In the genomic region with DNA sequence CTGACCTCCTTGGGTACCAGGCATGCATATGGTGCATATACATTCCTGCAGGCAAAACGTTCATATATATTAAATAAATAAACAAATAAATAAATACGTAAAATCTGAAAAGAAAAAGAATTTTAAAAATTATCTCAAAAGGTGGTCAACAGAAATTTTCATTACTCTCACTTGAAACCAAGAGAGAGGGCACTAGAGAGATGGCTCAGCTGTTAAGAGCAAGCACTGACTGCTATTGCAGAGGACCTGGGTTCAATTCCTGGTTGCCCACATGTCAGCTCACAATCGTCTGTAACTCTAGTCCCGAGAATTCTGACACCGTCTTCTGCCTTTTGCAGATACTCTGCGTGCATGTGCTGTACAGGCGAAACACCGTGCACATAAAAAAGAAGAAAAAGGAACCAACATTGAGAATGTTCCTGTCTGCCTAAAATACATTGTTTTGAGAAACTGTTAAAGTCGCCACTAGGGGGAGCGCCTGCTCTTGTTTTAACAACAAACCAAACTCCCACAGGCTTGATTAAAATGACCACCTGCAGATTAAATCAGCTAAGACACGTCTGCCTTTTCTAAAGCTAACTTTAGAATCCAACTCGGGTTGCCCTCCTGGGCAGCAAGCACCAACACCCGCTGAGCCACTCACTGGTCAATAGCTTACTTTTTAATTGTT, we compare ENCODE assay signal across 8 mouse cellular contexts. TPM values are rescaled to one million over a fixed set of nuclear protein-coding genes. Genes with fewer than 3 reads are reported as not detected.
DNase-seq lines count a peak whose midpoint lies in the region; ATAC-seq and TF ChIP-seq lines count a peak whose summit lies in the region.
"Had no signal": no experiment of that assay in that cellular context is flagged by ENCODE, and none has a peak within 500 bp of the region (broad histone marks: within the 10 kb centered on the region; RNA-seq: fewer than 3 reads in every experiment).

No protein-coding gene starts in this region.

- peak; percentile 91 for DNase-seq in adipocyte (ENCODE audit: low spot score)
- peak; percentile 82 for DNase-seq in embryo, embryonic 10 days (ENCODE audit: low spot score)
- peak; percentile 70 to 80 for DNase-seq in layer of hippocampus, postnatal 36 days

- TF ChIP-seq POLR2A in small intestine, adult 2 months (IDR thresholded peaks at IDR 0.05; ENCODE audit: low read depth, low read length), result no peak

- H3K4me3 ChIP-seq in E14TG2a.4 (replicated peaks; ENCODE audit: low read length), result no peak overlapping the region
- no peak overlapping the region for H3K4me3 ChIP-seq in heart, embryonic 14.5 days (ENCODE audit: control insufficient read depth in 1 of 2, insufficient read depth in 1 of 2, low read depth in 1 of 2, low read length in 2 of 2)
- no peak overlapping the region for H3K4me3 ChIP-seq in small intestine, adult 2 months (ENCODE audit: low read depth, low read length)
- H3K4me3 ChIP-seq: lung, embryonic 15.5 days had no signal

- H3K4me2 ChIP-seq in heart, embryonic 14.5 days (ENCODE audit: low read length), result 0 out of 2 replicates have a peak overlapping the region, but pooled peaks have one; percentile 4
- H3K4me2 ChIP-seq: lung, embryonic 15.5 days had no signal

- H3K27ac ChIP-seq in heart, embryonic 14.5 days (replicated peaks in 1 of 2; ENCODE audit: control insufficient read depth in 1 of 2, insufficient read depth in 1 of 2, low read depth in 2 of 2, low read length in 2 of 2), result no peak overlapping the region
- no peak overlapping the region for H3K27ac ChIP-seq in small intestine, adult 2 months (ENCODE audit: insufficient read depth, low read depth, low read length)
- H3K27ac ChIP-seq: lung, embryonic 15.5 days had no signal

- no peak overlapping the region for H3K9ac ChIP-seq in heart, embryonic 14.5 days (ENCODE audit: low read length)
- H3K9ac ChIP-seq: lung, embryonic 15.5 days had no signal

- TF ChIP-seq CTCF in E14TG2a.4 (conservative IDR thresholded peaks at IDR 0.05; ENCODE audit: low read length), result peak; percentile 11; the same call in 1 of the 2 replicates
- TF ChIP-seq CTCF in small intestine, adult 2 months (IDR thresholded peaks at IDR 0.05; ENCODE audit: extremely low read depth, insufficient read length, insufficient replicate concordance, low read depth, low read length), result peak; percentile 45; the same call in 1 of the 2 replicates

- WGBS in heart, embryonic 14.5 days, result 12% methylated on average over 13 of the region's 13 CpGs
- WGBS in small intestine, adult 2 months, result 11% methylated on average over 13 of the region's 13 CpGs

- H3K27me3 ChIP-seq in E14TG2a.4 (ENCODE audit: insufficient read depth, low read length), result no peaks in the 10 kb centered on the region
- no peaks in the 10 kb centered on the region for H3K27me3 ChIP-seq in heart, embryonic 14.5 days (ENCODE audit: control insufficient read depth, insufficient read depth, low read length)
- H3K27me3 ChIP-seq in small intestine, adult 2 months (ENCODE audit: control insufficient read depth, insufficient read depth, low read length), result no peaks in the 10 kb centered on the region
- H3K27me3 ChIP-seq: lung, embryonic 15.5 days had no signal

- no peak for ATAC-seq in heart, embryonic 14.5 days (ENCODE audit: insufficient number of reproducible peaks, insufficient read depth, low FRiP score, low read depth)
- peak; percentile 69 for ATAC-seq in megakaryocyte, adult 5-6 weeks (ENCODE audit: poor library complexity, severe bottlenecking)

- H3K9me3 ChIP-seq in E14TG2a.4 (ENCODE audit: low read length), result no peaks in the 10 kb centered on the region
- no peaks in the 10 kb centered on the region for H3K9me3 ChIP-seq in heart, embryonic 14.5 days (ENCODE audit: control insufficient read depth, low read length)
- H3K9me3 ChIP-seq: lung, embryonic 15.5 days had no signal

- H3K36me3 ChIP-seq in E14TG2a.4 (ENCODE audit: insufficient read depth, low read length), result peaks cover 15% of the 10 kb centered on the region
- 0 out of 2 replicates have a peak, but pooled peaks cover 6% of the 10 kb centered on the region for H3K36me3 ChIP-seq in heart, embryonic 14.5 days (ENCODE audit: control insufficient read depth, insufficient read depth, low read length)
- no peaks in the 10 kb centered on the region for H3K36me3 ChIP-seq in small intestine, adult 2 months (ENCODE audit: control insufficient read depth, insufficient read depth, low read length)
- H3K36me3 ChIP-seq: lung, embryonic 15.5 days had no signal

- H3K4me1 ChIP-seq in E14TG2a.4 (replicated peaks; ENCODE audit: low read depth, low read length), result peaks cover 26% of the 10 kb centered on the region
- peaks cover 0 to 13% of the 10 kb centered on the region in 2 experiments for H3K4me1 ChIP-seq in heart, embryonic 14.5 days (ENCODE audit: control insufficient read depth in 2 of 2, insufficient read depth in 2 of 2, low read length in 2 of 2)
- peaks cover 6% of the 10 kb centered on the region; the same call in 1 of the 2 replicates for H3K4me1 ChIP-seq in small intestine, adult 2 months (ENCODE audit: control insufficient read depth, insufficient read depth, insufficient read length, low read length)

RNA-seq across cellular contexts. Expression of a gene that starts 1.9 kb away (rescaled TPM):
- polyA plus RNA-seq in heart, embryonic 14.5 days (2014; fragmentation: Nextera tagmentation; extraction: Ambion mirVana), result 23.4 and 25.8 TPM in 2 replicates
- total RNA-seq in layer of hippocampus, postnatal 36 days (2021), result 10 to 100 TPM; 21.9 to 22.2 TPM
- total RNA-seq in megakaryocyte, adult 5-6 weeks (2015), result 21.6 and 32.1 TPM in 2 replicates
- 38.3 and 50.1 TPM in 2 replicates for total RNA-seq in megakaryocyte, adult 5-6 weeks (2017)
- 2.4 and 4.2 TPM in 2 replicates for polyA plus RNA-seq in small intestine, adult 2 months (2012; rRNA removed)

RNA-seq across cellular contexts. Expression of a gene that starts 15.7 kb away (rescaled TPM):
- polyA plus RNA-seq in heart, embryonic 14.5 days (2014; fragmentation: Nextera tagmentation; extraction: Ambion mirVana), result not detected in 2 replicates
- total RNA-seq in layer of hippocampus, postnatal 36 days (2021), result not detected
- total RNA-seq in megakaryocyte, adult 5-6 weeks (2015), result 0.14 and 0.45 TPM in 2 replicates
- 0.61 and 10.7 TPM in 2 replicates for total RNA-seq in megakaryocyte, adult 5-6 weeks (2017)
- polyA plus RNA-seq in small intestine, adult 2 months (2012; rRNA removed), result 1.8 and 7.9 TPM in 2 replicates
- polyA plus RNA-seq: lung, embryonic 15.5 days had no signal

RNA-seq across cellular contexts. Expression of a gene that starts 19.4 kb away (rescaled TPM):
- 59.2 and 60.2 TPM in 2 replicates for polyA plus RNA-seq in heart, embryonic 14.5 days (2014; fragmentation: Nextera tagmentation; extraction: Ambion mirVana)
- 1 to 10 TPM; 2.2 to 3.1 TPM for total RNA-seq in layer of hippocampus, postnatal 36 days (2021)
- total RNA-seq in megakaryocyte, adult 5-6 weeks (2015), result not detected in 2 replicates
- total RNA-seq in megakaryocyte, adult 5-6 weeks (2017), result not detected in 2 replicates
- 1.1 and 1.9 TPM in 2 replicates for polyA plus RNA-seq in small intestine, adult 2 months (2012; rRNA removed)

RNA-seq across cellular contexts. Expression of a gene that starts 34.2 kb away (rescaled TPM):
- polyA plus RNA-seq in heart, embryonic 14.5 days (2014; fragmentation: Nextera tagmentation; extraction: Ambion mirVana), result 6.0 and 6.3 TPM in 2 replicates
- total RNA-seq in layer of hippocampus, postnatal 36 days (2021), result 10 to 100 TPM; 45.7 to 48.5 TPM
- total RNA-seq in megakaryocyte, adult 5-6 weeks (2015), result 310 and 351 TPM in 2 replicates
- total RNA-seq in megakaryocyte, adult 5-6 weeks (2017), result 171 and 196 TPM in 2 replicates
- polyA plus RNA-seq in small intestine, adult 2 months (2012; rRNA removed), result 28.9 and 59.9 TPM in 2 replicates

RNA-seq across cellular contexts. Expression of a gene that starts 36.5 kb away (rescaled TPM):
- polyA plus RNA-seq in heart, embryonic 14.5 days (2014; fragmentation: Nextera tagmentation; extraction: Ambion mirVana), result 0.74 and 1.2 TPM in 2 replicates
- total RNA-seq in layer of hippocampus, postnatal 36 days (2021), result not detected
- total RNA-seq in megakaryocyte, adult 5-6 weeks (2015), result 27.7 and 36.5 TPM in 2 replicates
- 7.3 and 7.4 TPM in 2 replicates for total RNA-seq in megakaryocyte, adult 5-6 weeks (2017)
- 5.0 and 9.6 TPM in 2 replicates for polyA plus RNA-seq in small intestine, adult 2 months (2012; rRNA removed)
